Mouse (Mus musculus) adrenal gland, postnatal 10 days (tissue): ENCODE results near the gene Atxn1. TPM values are rescaled to one million over a fixed set of nuclear protein-coding genes. Genes with fewer than 3 reads are reported as not detected.

Experiments used
- DNase-seq: peaks from one replicate; pipeline ENCODE4 v3.0.0; 2021; ENCODE audit warnings: mixed read lengths
- total RNA-seq, 2 experiments: library from RNA; stranded (reverse); gene quantifications; 2 replicates each; pipeline ENCODE4 v1.2.3; 2021

Gene Atxn1
- total RNA-seq, 2 experiments from 2014 or later = 25.2 to 41.2 TPM

DNA sequence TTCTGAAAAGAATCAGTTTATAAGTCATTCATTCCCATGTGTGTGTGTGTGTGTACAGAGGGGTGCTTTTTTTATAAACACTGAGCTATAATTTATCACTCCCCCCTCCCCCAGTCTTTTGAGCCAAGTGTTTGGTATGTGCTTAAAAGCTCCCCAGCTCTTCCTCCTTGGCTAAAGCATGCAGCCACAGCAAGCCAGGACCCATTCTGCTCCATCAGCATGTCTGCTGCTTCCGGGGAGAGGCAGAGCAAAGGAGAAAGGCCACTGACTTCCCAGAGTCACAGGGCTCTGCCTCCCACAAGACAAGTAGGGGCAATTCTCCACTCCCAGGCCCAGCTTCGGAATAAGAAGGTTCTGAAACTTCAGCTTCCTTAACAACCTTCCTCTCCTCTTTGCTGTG, 67.2 kb downstream of the Atxn1 start:
- DNase-seq = no peak

DNA sequence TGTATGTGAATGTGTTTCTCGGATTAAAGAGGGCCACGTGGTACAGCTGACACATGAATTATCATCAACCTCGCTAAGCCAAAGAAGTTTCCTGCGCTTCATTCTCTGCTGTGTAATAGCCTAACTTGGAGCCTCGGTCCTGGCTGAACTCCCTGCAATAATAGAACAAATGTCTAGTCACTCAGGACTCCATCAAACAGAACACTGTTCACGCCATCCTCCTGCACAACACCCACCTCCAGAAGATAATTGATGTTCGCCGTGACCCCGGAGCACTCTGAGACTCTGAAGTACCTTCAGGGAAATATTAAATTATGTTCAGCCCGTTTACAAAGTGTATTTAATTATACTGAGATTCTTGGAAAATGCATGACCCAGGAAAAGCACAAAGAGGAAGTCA, 70.0 kb downstream of the Atxn1 start:
- DNase-seq = no peak

DNA sequence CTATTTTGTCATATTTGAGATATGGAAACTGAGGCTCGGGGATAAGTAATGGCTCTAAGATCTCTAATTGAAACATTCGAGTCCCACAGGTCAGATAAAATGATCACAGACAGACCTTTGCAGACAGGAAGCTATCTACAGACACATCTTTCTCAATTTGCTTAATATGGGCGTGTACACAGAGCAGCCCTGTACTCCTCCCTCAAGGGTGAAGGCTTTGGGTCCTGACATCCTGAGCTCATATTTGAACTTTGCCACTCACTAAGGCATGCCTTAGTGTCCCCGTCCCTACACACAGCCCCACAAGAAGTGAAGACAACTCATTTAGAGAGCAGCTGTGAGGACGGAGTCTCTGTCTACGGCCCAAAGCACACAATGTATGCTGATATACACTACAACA, 70.6 kb downstream of the Atxn1 start:
- DNase-seq = no peak

DNA sequence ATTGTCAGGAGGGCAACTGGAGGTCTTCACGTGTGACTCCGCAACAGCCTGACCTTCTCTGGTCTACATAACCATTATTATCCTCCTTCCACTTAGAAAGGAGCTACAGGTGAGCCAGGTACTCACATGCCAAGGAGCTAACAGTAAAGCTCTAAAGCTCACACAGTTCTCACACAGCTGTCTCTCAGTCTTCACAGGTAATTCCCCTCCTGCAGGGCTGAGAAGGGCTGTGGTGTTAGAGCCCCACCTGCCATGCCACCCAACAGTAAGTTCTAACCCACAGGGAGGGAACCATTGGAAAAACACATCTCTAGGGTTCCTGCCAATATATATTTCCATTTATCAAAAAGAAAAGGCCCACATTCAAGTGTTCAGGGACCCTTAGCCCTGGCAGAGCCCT, 73.7 kb downstream of the Atxn1 start:
- no peak for DNase-seq

DNA sequence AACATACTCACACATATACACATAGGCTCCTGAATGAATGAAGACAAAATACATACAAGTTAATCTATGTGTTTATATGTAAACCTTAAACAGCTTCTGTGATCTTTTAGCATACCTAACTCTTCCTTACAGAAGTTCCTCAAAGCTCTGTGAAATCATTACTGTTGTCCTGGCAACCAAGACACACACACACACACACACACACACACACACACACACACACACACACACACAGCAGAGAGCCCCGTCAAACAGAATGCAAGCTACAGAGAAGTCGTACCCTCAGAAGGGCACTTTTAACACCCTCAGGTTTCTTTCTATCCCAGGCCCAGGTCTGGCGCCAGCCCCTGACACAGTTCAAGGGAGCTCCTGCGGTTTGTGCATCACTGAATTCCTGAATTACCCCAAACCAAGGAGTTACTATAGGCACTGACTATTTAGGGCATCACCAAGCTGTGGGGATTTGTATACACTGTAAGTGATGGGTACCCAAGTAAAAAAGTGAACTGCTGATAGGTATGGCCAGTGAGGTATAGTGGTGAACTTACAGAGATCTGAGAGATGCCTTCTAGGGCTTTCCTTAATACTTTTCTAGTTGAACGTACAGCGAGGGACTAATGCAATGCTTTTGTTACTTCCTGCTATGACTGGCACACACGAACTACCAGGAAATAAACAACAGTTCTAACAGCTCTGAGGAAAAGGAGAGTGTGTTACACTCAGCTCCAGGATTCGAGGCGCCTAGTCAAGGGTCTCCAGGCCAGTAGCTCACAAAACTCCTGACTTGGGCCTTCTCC, 75.7 kb downstream of the Atxn1 start:
- no peak for DNase-seq

DNA sequence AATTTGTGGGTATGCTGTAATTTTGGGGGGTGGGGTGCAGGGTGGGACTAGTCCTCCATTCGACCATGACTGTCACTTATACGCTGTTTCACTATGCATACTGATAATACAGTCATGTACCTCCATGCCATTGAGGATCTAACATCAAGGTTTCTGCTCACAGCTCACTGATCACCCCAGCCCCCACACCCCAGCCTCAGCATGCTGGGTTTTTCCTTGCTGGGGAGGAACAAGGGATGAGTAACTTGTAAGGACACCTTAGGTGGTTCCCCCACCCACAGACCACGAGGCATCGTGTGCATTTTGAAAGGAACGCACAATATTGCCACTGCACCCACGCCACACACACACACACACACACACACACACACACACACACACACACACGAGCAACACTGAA, 79.9 kb downstream of the Atxn1 start:
- no peak for DNase-seq

DNA sequence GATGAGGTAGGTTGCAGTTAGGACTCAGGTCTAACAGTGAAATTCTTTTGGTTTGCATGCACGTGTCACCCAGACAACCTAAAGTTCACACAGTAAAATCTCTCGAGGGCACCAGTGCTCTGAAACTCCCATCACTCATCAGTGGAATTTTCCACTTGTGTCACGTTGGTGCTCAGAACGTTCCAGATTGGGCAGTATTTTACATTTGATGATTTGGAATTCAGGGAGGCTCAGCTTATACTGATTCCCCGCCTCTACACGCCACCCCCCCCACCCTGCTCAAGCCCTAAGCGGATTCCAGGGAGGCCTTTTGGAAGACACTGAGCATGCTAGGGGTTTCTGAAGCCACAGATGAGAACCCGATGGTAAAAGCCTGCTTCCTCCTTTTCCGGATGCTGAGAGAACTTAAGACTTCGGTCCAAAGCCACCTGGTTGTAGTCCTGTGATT, 81.0 kb downstream of the Atxn1 start:
- no peak for DNase-seq

DNA sequence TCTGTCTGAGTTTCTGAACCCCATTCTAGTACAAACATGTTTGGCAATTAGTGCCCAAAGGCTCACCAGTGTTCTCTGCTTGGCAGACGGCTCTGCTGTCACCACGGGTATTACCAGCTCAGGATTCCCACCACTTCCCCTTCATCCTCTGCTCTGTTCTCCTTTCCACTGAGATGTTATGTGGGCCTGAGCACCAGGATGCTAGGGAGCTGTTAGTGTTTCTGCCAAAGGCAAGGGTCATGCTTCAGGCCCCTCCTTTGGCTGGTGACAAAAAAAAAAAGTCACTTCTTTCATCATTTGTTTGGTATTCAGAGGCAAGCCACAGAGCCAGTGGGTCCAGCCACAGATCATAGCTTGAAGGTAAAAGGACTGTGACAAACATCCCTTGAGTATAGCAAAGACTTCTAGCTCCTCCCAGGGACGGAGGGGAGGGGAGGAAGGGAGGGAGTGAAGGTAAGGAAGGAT, 81.8 kb downstream of the Atxn1 start:
- DNase-seq = no peak

DNA sequence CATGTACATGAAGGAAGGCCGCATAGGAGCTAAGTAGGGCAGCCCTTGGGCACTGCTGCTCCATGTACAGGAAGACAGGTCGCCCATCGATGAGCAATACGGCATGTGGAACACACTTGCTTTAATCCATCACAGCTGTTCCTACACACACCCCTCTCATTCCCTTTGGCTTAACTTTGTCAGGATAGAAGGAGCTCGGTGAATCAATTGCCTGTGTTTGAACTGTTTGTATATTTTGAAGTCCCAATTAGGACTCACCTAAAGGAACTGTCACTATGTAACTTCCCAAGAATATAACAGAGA, 84.3 kb downstream of the Atxn1 start:
- DNase-seq = no peak

DNA sequence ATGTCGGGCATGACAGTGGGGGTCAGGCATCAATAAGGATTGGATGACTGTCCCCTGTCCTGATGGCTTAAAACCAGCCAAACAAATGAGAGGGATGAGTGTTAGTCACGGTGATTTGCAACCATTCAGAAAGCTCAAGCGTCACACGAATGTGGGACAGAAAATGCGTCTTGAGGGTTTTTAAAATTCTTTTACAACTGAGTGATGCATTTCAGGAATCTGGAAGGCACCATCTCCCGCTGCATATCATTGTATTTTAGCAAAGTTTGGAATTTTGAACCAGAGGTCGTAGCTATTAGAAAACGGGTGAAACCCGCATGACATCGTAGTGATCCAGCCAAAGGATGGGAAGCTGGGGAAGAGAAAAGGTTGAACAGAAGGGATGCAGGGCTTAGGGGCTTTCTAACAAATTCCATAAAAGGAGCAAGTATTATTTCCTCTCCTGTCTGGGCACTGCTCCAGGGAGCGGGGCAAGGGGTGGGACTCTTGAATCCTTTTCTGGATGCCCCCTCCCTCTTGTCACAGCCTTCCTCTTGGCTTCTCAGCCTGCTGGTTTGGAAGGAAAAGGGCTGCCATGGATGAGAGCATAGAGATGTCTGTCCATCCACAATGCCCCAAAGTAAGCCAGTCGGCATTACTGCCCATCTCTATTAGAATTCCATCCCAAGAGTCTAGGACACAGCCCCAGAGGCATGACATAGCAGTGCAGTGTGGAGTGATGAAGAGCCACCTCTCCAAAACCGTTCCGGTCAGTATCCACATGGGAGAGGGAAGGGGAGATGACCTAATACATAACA, 84.9 kb downstream of the Atxn1 start:
- DNase-seq = no peak

DNA sequence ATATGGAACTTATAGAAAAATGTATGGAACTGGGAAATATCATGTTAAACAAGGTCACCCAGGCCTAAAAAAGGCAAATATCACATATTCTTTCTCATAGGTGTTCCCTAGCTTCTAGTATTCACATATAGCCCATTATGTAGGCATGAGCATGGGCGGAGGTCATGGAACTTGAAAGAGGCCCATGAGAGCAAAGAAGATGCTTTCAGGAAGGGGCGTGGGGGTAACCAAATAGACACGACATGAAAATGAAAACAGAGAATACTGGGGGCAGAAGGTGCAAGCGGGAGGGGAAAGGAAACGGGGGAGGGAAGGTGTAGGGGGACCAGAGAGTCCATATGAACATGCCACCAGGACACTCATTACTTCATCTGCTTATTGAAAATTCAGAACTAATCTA, 87.9 kb downstream of the Atxn1 start:
- no peak for DNase-seq

DNA sequence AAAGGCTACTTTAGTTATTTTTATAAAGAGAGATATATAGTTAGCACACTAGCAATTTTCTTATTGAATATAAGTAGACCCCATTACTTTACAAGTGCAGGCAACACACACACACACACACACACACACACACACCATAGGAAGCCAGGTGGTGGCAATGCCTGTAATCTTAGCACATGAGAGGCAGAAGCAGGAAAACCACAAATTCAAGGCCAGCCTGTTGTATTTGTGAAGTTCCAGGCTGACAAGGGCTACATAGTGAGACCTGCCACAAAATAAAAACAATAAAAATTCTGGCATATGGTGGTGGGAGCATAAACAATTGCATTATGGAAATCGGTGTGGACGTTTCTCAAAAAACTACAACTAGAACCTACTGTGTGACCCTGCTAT, 88.4 kb downstream of the Atxn1 start:
- no peak for DNase-seq

DNA sequence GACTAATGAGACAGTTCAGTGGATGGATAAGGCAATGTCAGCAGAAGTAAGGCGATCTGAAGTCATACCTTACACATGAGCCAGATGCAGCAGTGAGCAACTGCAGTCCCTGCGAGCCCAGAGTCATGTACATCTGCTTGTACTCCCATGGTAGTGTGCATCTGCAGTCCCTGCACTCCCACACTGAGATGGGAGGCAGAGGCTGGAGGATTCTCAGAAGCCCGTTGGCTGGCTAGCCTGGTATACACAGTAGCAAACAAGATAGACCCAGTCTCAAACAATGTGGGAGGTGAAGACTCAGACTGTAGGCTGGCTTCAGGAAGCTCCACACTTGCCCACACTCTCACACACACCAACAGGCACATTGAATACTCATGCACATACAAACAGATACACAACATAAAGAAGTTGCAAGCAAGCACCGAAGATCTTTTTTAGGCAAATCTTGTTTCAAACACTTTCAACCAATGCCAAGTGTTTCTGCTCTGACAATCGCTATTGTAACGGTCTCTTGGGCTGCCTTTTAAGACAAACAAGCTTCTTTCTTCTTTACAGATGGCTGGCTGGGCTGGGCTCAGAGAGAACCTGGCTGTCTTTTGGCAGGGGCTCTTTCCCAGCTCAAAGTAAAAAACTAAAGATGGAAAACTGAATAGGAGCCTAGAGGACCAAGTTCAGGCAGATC, 89.0 kb downstream of the Atxn1 start:
- no peak for DNase-seq

DNA sequence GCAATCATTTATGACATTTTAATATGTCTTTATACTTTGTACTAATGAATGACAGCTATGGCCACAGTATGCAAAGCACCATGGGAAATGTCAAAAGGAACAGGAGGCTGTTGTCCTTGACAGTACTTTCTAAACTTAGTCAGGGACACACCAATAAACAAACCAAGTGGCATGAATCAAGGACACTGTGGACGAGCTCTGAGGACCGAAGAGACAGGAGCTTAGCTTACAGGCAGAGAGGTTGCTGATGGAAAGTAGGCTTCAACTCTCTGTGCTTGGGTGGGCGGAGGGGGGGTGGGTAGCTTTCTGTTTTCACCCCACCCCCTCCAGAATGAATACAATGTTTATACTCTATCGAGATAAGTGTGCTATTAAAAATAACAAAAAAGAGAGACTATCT, 90.6 kb downstream of the Atxn1 start:
- DNase-seq = peak; percentile 27

DNA sequence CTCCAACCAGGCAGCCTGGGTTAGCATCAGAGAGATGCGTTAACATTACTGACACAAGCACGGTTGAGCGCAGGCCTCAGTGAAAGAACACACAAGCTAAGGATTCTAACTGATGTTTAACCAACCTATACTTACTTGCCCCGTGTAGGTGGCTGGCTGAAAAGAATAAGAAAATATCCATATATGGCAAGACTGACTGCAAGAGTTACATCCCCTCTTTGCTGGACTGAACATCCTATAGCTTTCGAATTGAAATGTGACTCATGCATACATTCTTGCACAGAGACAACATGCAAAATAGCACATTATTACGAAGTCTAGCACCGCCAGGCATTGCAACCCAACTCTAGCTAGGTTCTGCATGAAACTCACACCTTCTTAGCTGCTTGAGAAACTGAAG, 91.8 kb downstream of the Atxn1 start:
- no peak for DNase-seq

DNA sequence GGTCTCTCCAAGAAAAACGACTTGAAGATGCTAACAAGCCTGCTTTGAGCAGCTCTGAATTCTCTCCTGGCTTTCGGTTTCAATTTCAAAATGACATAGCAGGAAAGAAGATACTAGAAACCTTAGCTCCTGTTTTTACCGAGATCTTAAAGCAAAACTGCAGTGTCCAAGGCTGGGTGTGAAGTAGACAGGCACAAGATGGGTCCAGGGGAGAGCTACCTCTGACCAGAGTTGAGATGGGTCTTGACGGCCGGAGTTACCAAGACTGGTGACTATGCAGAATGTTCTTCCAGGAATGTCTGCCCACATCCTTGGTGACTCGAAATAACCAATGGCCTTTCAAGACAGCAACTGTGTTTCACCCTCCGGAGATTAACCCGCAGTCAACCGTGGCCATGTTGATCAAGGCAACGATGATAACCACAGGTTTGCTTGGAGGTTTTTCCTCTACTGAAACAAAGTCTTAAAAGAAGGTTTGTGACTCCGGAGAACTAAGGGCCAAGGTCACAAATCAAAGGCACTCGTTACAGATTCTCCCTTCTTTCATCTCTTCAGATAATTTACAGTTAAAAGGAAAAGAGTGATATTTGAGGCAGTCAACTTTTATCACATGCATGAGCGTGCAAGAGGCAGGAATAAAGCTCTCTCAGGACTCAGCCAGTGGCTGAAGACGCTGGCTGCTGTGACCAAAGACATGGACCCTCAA, 92.6 kb downstream of the Atxn1 start:
- DNase-seq = peak; percentile 56

DNA sequence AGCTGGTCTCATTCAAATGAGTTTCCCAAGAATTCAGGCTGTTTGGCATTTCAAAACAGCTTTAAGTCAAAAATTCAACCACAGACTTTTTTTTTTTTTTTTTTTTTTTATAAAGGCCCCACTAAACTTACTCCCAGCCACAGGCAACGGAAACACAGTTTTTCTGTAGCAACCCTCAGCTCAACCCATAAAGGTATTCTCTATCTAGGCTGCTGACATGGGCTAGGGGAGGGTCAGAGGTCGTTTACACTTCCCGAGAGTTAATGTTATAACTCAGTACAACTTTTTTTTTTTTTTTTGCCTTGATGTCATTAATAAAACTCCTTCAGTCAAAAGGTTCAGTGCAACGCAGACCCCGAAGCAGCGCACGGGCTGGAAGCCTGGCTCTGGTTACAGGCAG, 93.3 kb downstream of the Atxn1 start:
- DNase-seq = peak; percentile 20

DNA sequence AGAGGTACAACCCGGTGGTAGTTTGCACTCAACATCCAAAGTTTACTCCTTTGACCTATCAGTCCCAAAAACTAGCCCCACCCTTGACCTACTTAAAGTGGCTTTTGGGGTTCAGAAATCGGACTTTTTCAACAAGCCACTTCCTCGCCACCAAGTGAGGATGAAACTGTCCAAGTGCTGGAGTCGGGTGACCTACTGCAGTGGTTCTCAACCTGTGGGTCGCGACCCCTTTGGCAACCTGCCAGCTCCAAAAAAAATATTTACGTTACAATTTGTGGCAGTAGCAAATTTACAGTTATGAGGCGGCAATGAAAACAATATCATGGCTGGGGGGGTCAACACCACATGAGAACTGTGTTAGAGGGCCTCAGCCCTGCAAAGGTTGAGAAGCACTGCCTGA, 95.9 kb downstream of the Atxn1 start:
- DNase-seq = no peak

DNA sequence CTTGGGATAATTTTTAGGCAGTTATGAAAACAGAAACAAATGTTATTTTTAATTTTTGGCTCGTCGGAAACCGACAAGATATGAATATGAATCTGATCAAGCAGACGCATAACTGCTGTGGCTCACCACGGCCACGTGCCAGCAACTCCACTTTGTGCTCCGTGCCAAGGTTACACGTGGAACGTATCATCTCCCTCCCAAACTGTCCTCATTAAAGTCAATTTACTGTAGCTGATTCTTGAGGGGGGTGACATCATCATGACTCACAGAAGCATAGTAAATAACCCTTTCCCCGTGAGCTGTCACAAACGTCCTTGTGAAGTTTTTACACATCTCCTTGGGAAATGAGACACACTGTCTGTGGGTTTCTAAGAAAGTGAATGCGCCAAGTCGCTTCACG, 97.5 kb downstream of the Atxn1 start:
- DNase-seq = peak; percentile 80

DNA sequence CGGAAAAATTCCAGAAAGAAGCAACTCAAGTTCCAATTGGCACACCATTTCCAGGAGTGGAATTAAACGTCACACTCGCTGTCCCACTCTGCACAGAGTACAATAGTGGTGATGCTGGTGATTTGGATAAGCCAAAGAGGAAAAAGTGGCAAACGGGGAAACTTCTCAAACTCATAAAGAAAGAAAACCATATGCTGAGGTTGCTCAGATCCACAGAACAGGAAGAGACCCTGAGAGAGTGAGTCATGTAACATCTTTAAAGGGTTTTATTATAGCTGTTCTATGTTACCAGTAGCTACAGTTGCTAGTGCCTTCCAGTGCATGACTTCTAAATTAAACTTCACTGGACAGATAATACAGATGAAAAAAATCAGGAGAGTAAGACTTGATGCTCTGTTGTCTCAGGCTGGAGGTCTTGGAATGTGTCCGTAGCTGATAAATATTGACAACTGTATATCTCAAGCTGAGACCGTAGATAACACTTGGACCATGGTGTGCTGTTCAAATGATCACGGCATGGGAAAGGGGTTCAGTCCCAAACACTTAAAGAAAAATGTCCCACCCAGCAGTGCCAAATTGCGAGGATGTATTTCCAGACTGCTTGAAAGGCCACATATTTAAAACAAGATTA, 98.1 kb downstream of the Atxn1 start:
- DNase-seq = no peak

DNA sequence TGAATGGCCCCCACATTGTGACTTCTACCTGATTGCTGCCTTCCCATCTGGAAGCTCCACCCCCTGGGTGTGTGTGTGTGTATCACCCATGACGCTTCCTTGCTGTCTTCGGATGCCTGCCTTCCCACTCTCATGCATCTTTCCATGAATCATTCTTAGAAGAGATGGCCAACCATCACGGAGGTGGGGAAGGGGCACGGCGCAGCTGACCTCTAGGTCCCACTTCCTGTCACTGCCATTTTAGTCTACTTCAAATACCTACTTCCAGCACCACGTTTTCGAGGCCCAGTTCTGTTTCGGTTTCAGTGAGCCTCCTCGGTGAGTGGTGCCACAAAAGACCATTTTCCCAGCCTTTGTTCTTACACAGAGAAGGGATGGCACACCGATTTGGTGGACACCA, 99.2 kb downstream of the Atxn1 start:
- no peak for DNase-seq

DNA sequence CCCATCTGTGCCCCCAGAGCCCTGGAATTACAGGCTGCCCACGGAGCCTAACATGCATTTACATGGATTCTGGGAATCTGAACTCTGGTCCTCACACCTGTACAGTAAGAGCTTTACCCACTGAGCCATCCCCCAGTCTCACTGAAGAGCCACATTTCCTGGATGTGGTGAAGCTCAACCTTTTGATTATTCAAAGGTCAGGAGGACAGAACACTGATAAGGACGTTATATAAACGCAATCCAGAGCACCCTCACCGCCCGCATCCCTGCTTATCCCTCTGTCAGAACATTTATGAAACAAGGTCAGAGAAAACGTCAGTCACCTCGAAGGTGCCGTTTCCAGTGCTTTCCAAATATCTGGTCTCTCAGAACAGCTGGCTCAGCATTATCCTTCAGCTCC, 101.0 kb downstream of the Atxn1 start:
- no peak for DNase-seq
